Mouse (Mus musculus) duodenum, adult 2 months (tissue): ENCODE results near the gene Doc2a. TPM values are rescaled to one million over a fixed set of nuclear protein-coding genes. Genes with fewer than 3 reads are reported as not detected.

ENCODE experiments used
- polyA plus RNA-seq: library from polyadenylated mRNA; depleted of rRNA; stranded (reverse); fragments of >200 nt; gene quantifications from 2 replicates; pipeline ENCODE4 v1.2.3, GENCODE M21; 2012; ENCODE audit warnings: low replicate concordance; rRNA removed

Gene Doc2a
- polyA plus RNA-seq = 0.76 TPM in 1 of 2 replicates, not detected in the other

DNA sequence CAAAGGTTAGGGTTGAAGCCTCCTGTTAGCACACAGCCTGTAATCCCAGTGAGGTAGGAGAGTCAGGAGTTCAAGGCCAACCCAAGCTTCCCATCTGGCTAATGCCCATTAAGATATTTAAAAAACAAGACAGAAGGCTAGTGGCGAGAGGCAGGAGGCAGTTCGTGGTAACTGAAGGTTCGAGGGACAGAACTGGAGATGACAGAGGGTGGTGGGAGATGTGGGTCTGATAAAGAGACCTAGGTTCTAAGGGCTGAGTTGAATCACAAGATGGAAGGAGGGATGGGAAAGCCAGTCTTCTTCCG lies at the start of gene Doc2a:
TSS of gene Doc2a (plus strand) at position 301 of the 305 bp plus-strand sequence.

GRCm38 (mm10) chr7:126831539-126831938 lies 15.7 kb upstream of the Doc2a start, which contains the start of gene 4930451I11Rik:
TSS of gene 4930451I11Rik (minus strand) at chr7:126831639.

GRCm38 (mm10) chr7:126861429-126862130 lies 14.4 kb downstream of the Doc2a start, which contains the start of gene Hirip3:
TSS of gene Hirip3 (plus strand) at chr7:126861972.

GRCm38 (mm10) chr7:126862147-126862784 lies 15.1 kb downstream of the Doc2a start, which contains the start of gene Ino80e:
TSS of gene Ino80e (minus strand) at chr7:126862377.

GRCm38 (mm10) chr7:126884286-126885164 lies 37.3 kb downstream of the Doc2a start, which contains the start of gene Taok2:
TSS of gene Taok2 (minus strand) at chr7:126884703.

Other genes with a start within 250 kb of the Doc2a start
- gene Nupr1, start 216.6 kb upstream of the Doc2a start, polyA plus RNA-seq = 4.9 and 28.0 TPM in 2 replicates
- 24.0 and 43.5 TPM in 2 replicates for gene Sgf29, start 198.1 kb upstream of the Doc2a start, polyA plus RNA-seq
- 4.1 and 9.7 TPM in 2 replicates for gene Sult1a1, start 171.0 kb upstream of the Doc2a start, polyA plus RNA-seq
- 33.6 and 37.5 TPM in 2 replicates for gene Bola2, start 152.0 kb upstream of the Doc2a start, polyA plus RNA-seq
- gene Slx1b, start 151.6 kb upstream of the Doc2a start, polyA plus RNA-seq = 13.1 and 17.4 TPM in 2 replicates
- 60.7 and 132 TPM in 2 replicates for gene Coro1a, start 139.6 kb upstream of the Doc2a start, polyA plus RNA-seq
- 406 and 574 TPM in 2 replicates for gene Mapk3, start 87.8 kb upstream of the Doc2a start, polyA plus RNA-seq
- 8.1 and 8.2 TPM in 2 replicates for gene Gdpd3, start 81.1 kb upstream of the Doc2a start, polyA plus RNA-seq
- gene Ypel3, start 70.5 kb upstream of the Doc2a start, polyA plus RNA-seq = 262 and 424 TPM in 2 replicates
- 2.1 and 3.5 TPM in 2 replicates for gene Tbx6, start 65.9 kb upstream of the Doc2a start, polyA plus RNA-seq
- 89.9 and 160 TPM in 2 replicates for gene Ppp4c, start 54.9 kb upstream of the Doc2a start, polyA plus RNA-seq
- gene Fam57b, start 49.7 kb upstream of the Doc2a start, polyA plus RNA-seq = 5.2 TPM in 2 replicates
- gene 4930451I11Rik, start 15.8 kb upstream of the Doc2a start, polyA plus RNA-seq = not detected in 2 replicates
- 2.7 and 5.0 TPM in 2 replicates for gene Hirip3, start 14.6 kb downstream of the Doc2a start, polyA plus RNA-seq
- gene Ino80e, start 15.0 kb downstream of the Doc2a start, polyA plus RNA-seq = 44.3 and 46.4 TPM in 2 replicates
- 70.4 and 83.1 TPM in 2 replicates for gene Taok2, start 37.3 kb downstream of the Doc2a start, polyA plus RNA-seq
- 203 and 206 TPM in 2 replicates for gene Tmem219, start 75.5 kb downstream of the Doc2a start, polyA plus RNA-seq
- gene Kctd13, start 81.5 kb downstream of the Doc2a start, polyA plus RNA-seq = 13.9 and 20.5 TPM in 2 replicates
- 0.30 and 0.55 TPM in 2 replicates for gene Asphd1, start 102.2 kb downstream of the Doc2a start, polyA plus RNA-seq
- gene Sez6l2, start 103.1 kb downstream of the Doc2a start, polyA plus RNA-seq = 1.6 and 2.2 TPM in 2 replicates
- gene Cdipt, start 128.5 kb downstream of the Doc2a start, polyA plus RNA-seq = 215 and 466 TPM in 2 replicates
- 0.09 and 0.42 TPM in 2 replicates for gene Cdiptos, start 128.7 kb downstream of the Doc2a start, polyA plus RNA-seq
- gene Mvp, start 167.2 kb downstream of the Doc2a start, polyA plus RNA-seq = 193 and 250 TPM in 2 replicates
- 2.4 TPM in 1 of 2 replicates, not detected in the other for gene Pagr1b, start 169.1 kb downstream of the Doc2a start, polyA plus RNA-seq
- 1.5 TPM in 1 of 2 replicates, not detected in the other for gene Pagr1a, start 169.9 kb downstream of the Doc2a start, polyA plus RNA-seq
- 19.5 and 23.9 TPM in 2 replicates for gene Gm42742, start 173.7 kb downstream of the Doc2a start, polyA plus RNA-seq
- 4.2 and 5.7 TPM in 2 replicates for gene Prrt2, start 173.8 kb downstream of the Doc2a start, polyA plus RNA-seq
- 288 and 667 TPM in 2 replicates for gene Maz, start 179.6 kb downstream of the Doc2a start, polyA plus RNA-seq
- gene Kif22, start 195.1 kb downstream of the Doc2a start, polyA plus RNA-seq = 3.9 and 4.4 TPM in 2 replicates
- gene Zg16, start 239.9 kb downstream of the Doc2a start, polyA plus RNA-seq = 1,613 and 5,119 TPM in 2 replicates
- 24.0 and 31.4 TPM in 2 replicates for gene AI467606, start 243.9 kb downstream of the Doc2a start, polyA plus RNA-seq